Mouse (Mus musculus) lung, postnatal 0 days (tissue): ENCODE data around the gene Actr1a. TPM values are rescaled to one million over a fixed set of nuclear protein-coding genes. Genes with fewer than 3 reads are reported as not detected.

ENCODE experiments used
- ATAC-seq: fragments of 200-750 bp; cut with Nextera tagmentation; 2 replicates; pipeline ENCODE4 v1.8.0; 2017; ENCODE audit warnings: moderate library complexity
- DNase-seq: peaks from one replicate; pipeline ENCODE4 v3.0.0-alpha.2; 2016; ENCODE audit warnings: low spot score
- H3K27ac ChIP-seq: fragments of 300-500 bp; sonication (generic); 2 replicates; pipeline ENCODE4 v1.5.1; 2014; ENCODE audit warnings: antibody characterized with exemption, mild to moderate bottlenecking, low read length, mixed read lengths
- H3K27me3 ChIP-seq: fragments of 300-500 bp; sonication (generic); replicated peaks from 2 replicates; pipeline ENCODE4 v1.6.1; 2014; ENCODE audit warnings: low read length, mixed read lengths; ENCODE audit not compliant: insufficient read depth
- H3K36me3 ChIP-seq: fragments of 300-500 bp; sonication (generic); 2 replicates; pipeline ENCODE4 v1.6.1; 2014; ENCODE audit warnings: low read length, mixed read lengths; ENCODE audit not compliant: insufficient read depth
- H3K4me1 ChIP-seq: fragments of 300-500 bp; sonication (generic); 2 replicates; pipeline ENCODE4 v1.6.1; 2014; ENCODE audit warnings: antibody characterized with exemption, low read depth, low read length, mixed read lengths; ENCODE audit not compliant: insufficient read depth
- H3K4me2 ChIP-seq: fragments of 300-500 bp; sonication (generic); replicated peaks from 2 replicates; pipeline ENCODE4 v1.6.1; 2014; ENCODE audit warnings: low read depth, mild to moderate bottlenecking, low read length, moderate library complexity, mixed read lengths
- H3K4me3 ChIP-seq: fragments of 300-500 bp; sonication (generic); 2 replicates; pipeline ENCODE4 v1.5.1; 2014; ENCODE audit warnings: low read depth, low read length
- H3K9ac ChIP-seq: fragments of 300-500 bp; sonication (generic); replicated peaks from 2 replicates; pipeline ENCODE4 v1.6.1; 2014; ENCODE audit warnings: low read depth, mild to moderate bottlenecking
- H3K9me3 ChIP-seq: fragments of 300-500 bp; sonication (generic); 2 replicates; pipeline ENCODE4 v1.6.1; 2016; ENCODE audit warnings: low read length, mixed read lengths
- CTCF ChIP-seq: IDR thresholded peaks from 2 replicates; pipeline ENCODE4 v1.5.1; 2016; ENCODE audit warnings: antibody characterized with exemption, mild to moderate bottlenecking
- EP300 ChIP-seq: IDR thresholded peaks from 2 replicates; pipeline ENCODE4 v1.6.1; 2016; ENCODE audit warnings: antibody characterized with exemption, mild to moderate bottlenecking, control low read depth
- WGBS: fragments of 180-500 bp; shearing (Covaris S2); extraction: QIAGEN DNeasy Blood & Tissue Kit; methylation state at CpG from one replicate; pipeline ENCODE4 v1.1.7; 2014; 5-methylcytosine and 5-hydroxymethylcytosine counted together
- polyA plus RNA-seq: library from polyadenylated mRNA; unstranded; fragments of >200 nt; fragmentation: Nextera tagmentation; extraction: Ambion mirVana; gene quantifications from 2 replicates; pipeline ENCODE4 v1.2.1, GENCODE M21; 2015

Actr1a gene
- polyA plus RNA-seq, 1 experiment from 2014 or later: 104 TPM

DNA sequence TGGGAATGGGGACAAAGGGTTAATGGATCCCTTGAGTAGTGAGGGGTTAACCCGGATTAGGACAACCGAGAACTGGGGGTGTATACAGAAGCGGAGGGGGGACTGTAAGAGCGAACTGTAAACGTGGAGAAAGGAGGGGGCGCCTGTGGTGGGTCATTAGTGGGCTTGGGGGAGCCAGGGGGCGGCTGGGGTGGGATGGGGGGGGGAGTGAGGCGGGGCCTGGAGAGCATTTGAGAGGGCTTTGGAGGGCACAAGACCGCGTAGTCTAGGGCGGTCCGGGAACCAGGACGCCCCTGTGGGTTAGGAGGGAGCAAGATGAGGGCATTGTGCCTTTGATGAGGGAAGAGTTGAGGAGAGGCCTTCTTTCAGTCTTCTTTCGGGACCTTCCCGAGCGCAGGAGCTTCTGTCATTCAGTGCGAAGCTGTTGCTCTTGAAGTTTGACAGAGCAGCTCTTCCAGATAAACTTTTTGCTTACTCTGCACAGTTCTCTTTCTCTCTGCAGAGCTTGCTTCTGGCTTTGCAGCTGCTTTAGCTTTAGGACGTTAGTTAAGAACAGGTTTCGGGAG is 2.0 kb upstream of the Actr1a start:
- H3K4me2 ChIP-seq: peak overlapping the region; percentile 95
- no peaks in the 10 kb centered on the region for H3K9me3 ChIP-seq
- peaks cover 18% of the 10 kb centered on the region for H3K4me1 ChIP-seq
- peak; percentile 51 for DNase-seq
- TF ChIP-seq EP300: no peak
- TF ChIP-seq CTCF: no peak
- peak overlapping the region; percentile 80 for H3K27ac ChIP-seq
- 3% methylated on average over 17 of the region's 19 CpGs for WGBS
- H3K27me3 ChIP-seq: no peaks in the 10 kb centered on the region
- peak overlapping the region; percentile 44 for H3K9ac ChIP-seq
- ATAC-seq: no peak
- peak overlapping the region; percentile 74 for H3K4me3 ChIP-seq
- H3K36me3 ChIP-seq: no peaks in the 10 kb centered on the region

DNA sequence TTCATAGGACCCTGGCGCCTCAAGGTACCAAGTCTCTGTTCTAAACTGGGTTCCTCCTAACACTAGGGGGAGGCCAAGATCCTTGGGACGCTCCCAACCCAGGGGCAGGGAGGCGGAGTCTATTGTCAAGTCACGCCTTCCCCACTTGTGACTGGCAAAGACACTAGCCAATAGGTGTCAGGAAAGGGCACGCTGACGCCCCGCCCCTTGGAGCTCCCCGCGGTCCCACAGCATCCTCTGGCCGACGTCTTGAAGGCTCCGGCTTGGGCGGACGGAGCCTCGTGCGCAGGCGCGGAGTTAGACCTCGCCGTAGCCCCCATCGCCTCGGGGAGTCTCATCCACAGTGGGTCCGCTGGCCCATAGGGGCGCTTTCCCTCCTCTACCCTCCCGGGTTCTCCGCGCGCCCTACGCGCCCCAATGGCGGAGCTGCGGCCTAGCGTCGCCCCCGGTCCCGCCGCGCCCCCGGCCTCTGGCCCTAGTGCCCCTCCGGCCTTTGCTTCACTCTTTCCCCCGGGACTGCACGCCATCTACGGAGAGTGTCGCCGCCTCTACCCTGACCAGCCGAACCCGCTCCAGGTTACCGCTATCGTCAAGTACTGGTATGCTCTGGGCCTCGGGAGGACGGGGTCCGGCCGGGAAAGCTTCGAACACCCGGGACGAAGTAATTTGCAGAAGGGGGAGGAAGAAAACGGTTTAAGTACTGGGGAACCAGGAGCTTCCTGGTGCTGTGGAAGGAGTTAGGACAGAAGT is 1.3 kb upstream of the Actr1a start, which contains the start of gene Sufu:
Sufu (plus strand) TSS at position 211 of the 750 bp plus-strand sequence.
- Histone ChIP-seq H3K9ac (peak within 1 kb of the TSS; percentile 44), H3K4me3 (peak within 1 kb of the TSS; percentile 91), H3K36me3 (no peaks in the 10 kb centered on the region), H3K4me1 (peaks cover 18% of the 10 kb centered on the region), H3K4me2 (peak within 1 kb of the TSS; percentile 95), H3K27me3 (no peaks in the 10 kb centered on the region), H3K9me3 (no peaks in the 10 kb centered on the region), H3K27ac (peak within 1 kb of the TSS; percentile 81)
- no peak for TF ChIP-seq EP300
- TF ChIP-seq CTCF: peak; percentile 92
- DNase-seq (peak; percentile 99), ATAC-seq (peak; percentile 87)
- under 1% methylated on average over 49 of the region's 57 CpGs for WGBS

DNA sequence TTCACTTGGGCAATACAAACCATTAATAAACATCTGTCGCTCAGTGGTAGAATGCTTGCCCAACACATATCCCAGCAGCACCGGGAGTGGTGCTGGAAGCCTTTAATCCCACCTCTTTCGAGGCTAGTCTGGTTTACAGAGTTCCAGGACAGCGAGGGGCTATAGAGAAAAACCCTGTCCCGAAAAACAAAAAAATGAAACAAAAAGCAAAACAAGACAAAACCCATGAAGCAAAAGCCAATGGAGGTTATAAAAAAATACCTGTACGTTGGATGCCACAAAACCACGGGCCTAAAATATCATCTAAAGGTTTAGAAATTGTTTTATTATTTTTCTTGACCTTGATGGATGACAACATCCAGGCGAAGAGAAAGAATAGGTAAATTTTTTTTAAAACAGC is 561 bp upstream of the Actr1a start:
- WGBS: 12% methylated on average over 8 of the region's 8 CpGs
- Histone ChIP-seq H3K9ac (no peak overlapping the region), H3K4me3 (peak overlapping the region; percentile 91)

DNA sequence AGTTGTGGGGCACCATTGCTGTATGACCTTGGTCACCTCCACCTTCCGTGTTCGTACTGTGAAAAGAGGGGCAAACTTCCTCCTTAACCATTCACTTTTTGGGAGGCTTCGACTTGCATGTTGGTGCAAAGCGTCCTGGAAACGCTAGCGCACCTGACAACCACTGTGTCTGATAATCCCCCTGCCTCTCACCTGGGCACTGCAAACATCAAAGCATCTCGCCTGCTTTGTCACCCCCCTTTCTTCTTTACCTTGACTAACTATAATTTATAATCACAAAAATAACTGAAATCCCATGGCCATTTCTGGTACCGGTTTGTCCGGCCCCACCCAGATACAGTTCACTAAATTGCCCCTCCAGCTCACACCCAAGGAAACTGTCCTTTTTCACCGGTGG is 838 bp downstream of the Actr1a start:
- no peak for ATAC-seq
- no peak for DNase-seq
- TF ChIP-seq CTCF (no peak), EP300 (no peak)
- no peaks in the 10 kb centered on the region for H3K36me3 ChIP-seq
- H3K27me3 ChIP-seq: no peaks in the 10 kb centered on the region
- no peak overlapping the region for H3K27ac ChIP-seq
- peaks cover 18% of the 10 kb centered on the region for H3K4me1 ChIP-seq
- H3K4me2 ChIP-seq: peak overlapping the region; percentile 58
- H3K9me3 ChIP-seq: no peaks in the 10 kb centered on the region
- H3K4me3 ChIP-seq: peak overlapping the region; percentile 91
- WGBS: 2% methylated on average over 10 of the region's 10 CpGs
- no peak overlapping the region for H3K9ac ChIP-seq

More for the DNA sequence above, 561 bp upstream of the Actr1a start:
- peaks cover 18% of the 10 kb centered on the region for H3K4me1 ChIP-seq
- H3K9me3 ChIP-seq: no peaks in the 10 kb centered on the region
- no peak for ATAC-seq
- DNase-seq: no peak
- H3K27ac ChIP-seq: peak overlapping the region; percentile 81; the same call in 1 of the 2 replicates
- no peaks in the 10 kb centered on the region for H3K36me3 ChIP-seq
- peak overlapping the region; percentile 58 for H3K4me2 ChIP-seq
- TF ChIP-seq CTCF (no peak), EP300 (no peak)
- no peaks in the 10 kb centered on the region for H3K27me3 ChIP-seq

DNA sequence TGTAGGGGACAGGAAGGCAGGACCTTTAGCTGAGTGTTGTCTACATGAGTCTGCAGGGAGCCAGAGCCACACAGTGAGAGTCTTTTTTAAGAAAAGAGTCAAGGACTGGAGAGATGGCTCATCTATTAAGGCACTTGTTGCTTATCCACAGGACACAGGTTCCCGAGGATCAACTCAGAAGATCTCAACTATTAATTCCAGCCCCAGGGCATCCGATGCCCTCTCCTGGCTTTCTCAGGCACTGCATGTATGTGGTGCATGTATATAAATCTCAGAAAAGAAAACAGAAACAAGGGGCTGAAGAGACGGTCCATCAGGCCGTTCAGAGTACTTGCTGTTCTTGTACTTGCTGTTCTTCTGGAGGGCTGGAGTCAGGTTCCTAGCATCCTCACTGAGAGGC is 3.5 kb downstream of the Actr1a start:
- 19% methylated on average over 4 of the region's 4 CpGs for WGBS
- TF ChIP-seq CTCF: peak; percentile 72
- no peak for TF ChIP-seq EP300
- Histone ChIP-seq H3K4me2 (no peak overlapping the region), H3K9ac (no peak overlapping the region), H3K27ac (no peak overlapping the region), H3K9me3 (no peaks in the 10 kb centered on the region), H3K36me3 (no peaks in the 10 kb centered on the region), H3K4me3 (no peak overlapping the region), H3K4me1 (peaks cover 5% of the 10 kb centered on the region; the same call in 1 of the 2 replicates), H3K27me3 (no peaks in the 10 kb centered on the region)
- peak; percentile 60 for DNase-seq
- ATAC-seq: no peak

DNA sequence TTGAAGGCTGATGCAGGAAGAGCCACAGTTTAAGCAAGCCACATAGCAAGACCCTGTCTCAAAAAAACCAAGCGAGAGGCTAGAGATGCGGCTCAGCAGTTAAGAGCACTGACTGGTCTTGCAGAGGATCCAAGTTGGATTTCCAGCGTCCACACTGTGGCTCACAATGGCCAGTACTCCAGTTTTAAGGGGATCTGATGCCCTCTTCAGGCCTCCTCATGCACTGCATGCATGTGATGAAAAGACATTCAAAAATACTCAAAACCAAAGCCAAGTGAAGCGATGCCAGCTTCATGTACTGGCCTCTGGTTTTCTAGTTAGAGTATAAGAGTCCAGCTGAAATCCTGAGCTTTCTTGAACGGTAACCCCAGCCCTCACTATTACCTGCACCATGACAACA is 5.7 kb downstream of the Actr1a start:
- ATAC-seq (no peak), DNase-seq (no peak)
- Histone ChIP-seq H3K4me2 (no peak overlapping the region), H3K27ac (no peak overlapping the region), H3K9me3 (no peaks in the 10 kb centered on the region), H3K36me3 (0 out of 2 replicates have a peak, but pooled peaks cover under 1% of the 10 kb centered on the region), H3K4me1 (peaks cover 5% of the 10 kb centered on the region; the same call in 1 of the 2 replicates), H3K4me3 (no peak overlapping the region), H3K9ac (no peak overlapping the region), H3K27me3 (no peaks in the 10 kb centered on the region)
- WGBS: 88% methylated on average over 5 of the region's 5 CpGs
- peak; percentile 58 for TF ChIP-seq CTCF
- TF ChIP-seq EP300: no peak
